Mouse (Mus musculus): ENCODE data around the gene Bri3bp. TPM values are rescaled to one million over a fixed set of nuclear protein-coding genes. Genes with fewer than 3 reads are reported as not detected.
A peak's percentile ranks its signal among the peaks of the same experiment; 100 is the strongest.

Gene Bri3bp
- total and polyA plus RNA-seq, 2 experiments from 2014 or later: 48.4 to 83.3 TPM

DNA sequence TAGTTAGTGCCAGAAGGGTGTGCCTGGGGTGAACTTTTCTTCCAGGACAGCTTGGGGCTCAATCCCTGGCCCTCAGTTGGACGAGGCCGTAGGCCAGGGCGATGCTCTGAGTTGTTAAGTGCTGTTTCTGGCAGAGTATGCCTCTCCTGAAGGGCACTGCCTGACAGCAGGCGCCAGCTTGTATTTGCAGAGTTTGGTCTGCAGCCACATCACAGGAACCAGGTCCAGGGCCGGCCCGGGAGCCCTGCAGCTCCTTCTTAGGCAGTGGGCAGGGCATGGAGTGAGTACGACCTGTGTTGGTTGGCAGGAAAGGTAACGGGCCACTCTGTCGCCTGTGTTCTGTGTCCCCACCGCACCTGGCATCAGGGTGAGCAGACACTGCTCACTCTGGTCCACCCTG lies 49.7 kb downstream of the Bri3bp start:
- TF ChIP-seq CTCF (IDR thresholded peaks at IDR 0.05; ENCODE audit: low read depth): no peak

DNA sequence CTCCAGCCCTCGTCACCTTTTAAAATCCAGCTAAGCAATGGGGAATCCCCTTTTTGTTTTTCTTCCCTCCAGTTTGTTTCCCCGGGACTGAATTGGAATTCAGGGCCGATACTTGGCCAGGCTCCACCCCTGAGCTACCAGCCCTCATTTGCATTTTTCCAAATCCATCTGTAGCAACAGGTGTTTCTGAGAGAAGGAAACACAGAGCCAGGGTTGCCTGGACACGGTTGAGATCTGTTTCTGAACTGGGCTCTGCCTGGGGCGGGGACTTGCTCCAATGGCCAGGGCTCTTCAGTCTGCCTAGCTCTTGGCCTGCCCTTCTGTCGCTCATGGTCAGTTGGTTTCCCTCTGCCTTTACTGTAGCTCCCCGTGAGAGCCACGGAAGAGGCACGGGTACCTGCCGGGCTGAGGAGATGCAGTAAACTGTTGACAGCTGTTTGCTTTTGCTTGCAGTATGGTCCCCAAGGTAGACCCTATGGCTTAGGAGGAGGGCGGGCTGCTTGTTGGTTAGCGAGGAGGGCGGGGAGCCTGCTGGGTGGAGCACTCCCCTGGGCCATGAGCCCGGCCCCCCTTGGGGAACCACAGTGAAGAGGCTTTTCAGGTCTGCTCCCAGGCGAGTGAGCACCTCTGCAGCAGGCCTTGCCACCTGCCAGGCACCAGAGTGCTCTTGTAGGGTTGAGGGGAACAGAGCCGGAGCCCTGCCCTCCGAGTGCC lies 51.2 kb downstream of the Bri3bp start:
- Histone ChIP-seq H3K27me3 (ENCODE audit: insufficient read depth, low read length) (no peaks in the 10 kb centered on the region), H3K4me1 (ENCODE audit: insufficient read depth) (no peaks in the 10 kb centered on the region), H3K9me3 (ENCODE audit: low read length) (no peaks in the 10 kb centered on the region), H3K36me3 (ENCODE audit: insufficient read depth) (peaks cover 52% of the 10 kb centered on the region), H3K4me2 (ENCODE audit: low read depth) (no peak overlapping the region), H3K4me3 (ENCODE audit: low read depth, low read length) (no peak overlapping the region), H3K27ac (ENCODE audit: low read depth, low read length) (no peak overlapping the region), H3K9ac (no peak overlapping the region)
- TF ChIP-seq CTCF (IDR thresholded peaks at IDR 0.05; ENCODE audit: low read depth): no peak
- ATAC-seq (no peak), DNase-seq (no peak)
- 59% methylated on average over 17 of the region's 17 CpGs for WGBS

More for the DNA sequence above, 49.7 kb downstream of the Bri3bp start:
- Histone ChIP-seq H3K36me3 (ENCODE audit: insufficient read depth) (peaks cover 59% of the 10 kb centered on the region), H3K4me2 (ENCODE audit: low read depth) (no peak overlapping the region), H3K27ac (ENCODE audit: low read depth, low read length) (no peak overlapping the region), H3K4me1 (ENCODE audit: insufficient read depth) (no peaks in the 10 kb centered on the region), H3K27me3 (ENCODE audit: insufficient read depth, low read length) (no peaks in the 10 kb centered on the region), H3K4me3 (ENCODE audit: low read depth, low read length) (no peak overlapping the region), H3K9me3 (ENCODE audit: low read length) (no peaks in the 10 kb centered on the region), H3K9ac (no peak overlapping the region)
- DNase-seq (no peak), ATAC-seq (peak; percentile 36; the same call in 1 of the 2 replicates)
- WGBS: 85% methylated on average over 10 of the region's 10 CpGs

DNA sequence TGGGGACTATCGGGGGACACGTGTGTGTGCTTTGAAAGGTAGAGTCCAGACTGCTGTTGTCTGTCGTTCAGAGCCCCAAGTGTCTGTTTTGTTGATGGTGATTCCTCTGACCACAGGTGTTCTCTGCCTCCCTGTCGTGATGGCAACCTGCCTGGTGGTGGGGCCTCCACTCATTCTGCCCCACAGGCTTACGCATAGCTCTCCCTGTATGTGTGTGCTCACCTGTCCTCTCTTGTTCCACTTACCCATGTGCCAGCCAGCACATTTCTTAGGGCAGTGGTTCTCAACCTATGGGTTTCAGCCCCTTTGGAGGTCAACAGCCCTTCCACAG lies 51.7 kb downstream of the Bri3bp start:
- Histone ChIP-seq H3K9me3 (ENCODE audit: low read length) (no peaks in the 10 kb centered on the region), H3K27ac (ENCODE audit: low read depth, low read length) (no peak overlapping the region), H3K4me3 (ENCODE audit: low read depth, low read length) (no peak overlapping the region), H3K36me3 (ENCODE audit: insufficient read depth) (peaks cover 52% of the 10 kb centered on the region), H3K9ac (no peak overlapping the region), H3K27me3 (ENCODE audit: insufficient read depth, low read length) (no peaks in the 10 kb centered on the region), H3K4me1 (ENCODE audit: insufficient read depth) (no peaks in the 10 kb centered on the region), H3K4me2 (ENCODE audit: low read depth) (no peak overlapping the region)
- no peak for DNase-seq
- TF ChIP-seq CTCF (IDR thresholded peaks at IDR 0.05; ENCODE audit: low read depth): no peak
- ATAC-seq: no peak
- WGBS: 68% methylated on average over 5 of the region's 5 CpGs

DNA sequence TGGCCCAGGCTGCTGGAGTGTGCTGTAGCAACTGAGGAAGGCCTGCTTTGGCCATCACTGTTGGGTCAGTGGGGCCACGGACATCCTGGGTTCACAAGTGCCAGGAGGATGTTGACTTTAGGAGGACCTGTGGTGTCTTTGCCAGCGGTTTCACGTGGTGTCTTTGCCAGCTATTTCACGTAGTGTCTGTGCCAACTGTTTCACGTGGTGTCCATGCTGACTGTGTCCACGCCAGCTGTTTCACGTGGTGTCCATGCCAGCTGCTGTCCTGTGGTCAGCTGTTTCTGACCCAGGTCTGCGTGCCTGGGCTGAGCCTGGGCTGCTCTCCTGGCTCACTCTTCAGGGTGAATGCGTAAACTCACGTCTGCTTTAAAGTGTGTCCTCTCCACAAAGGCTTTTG lies 54.3 kb downstream of the Bri3bp start:
- WGBS: 92% methylated on average over 10 of the region's 10 CpGs

DNA sequence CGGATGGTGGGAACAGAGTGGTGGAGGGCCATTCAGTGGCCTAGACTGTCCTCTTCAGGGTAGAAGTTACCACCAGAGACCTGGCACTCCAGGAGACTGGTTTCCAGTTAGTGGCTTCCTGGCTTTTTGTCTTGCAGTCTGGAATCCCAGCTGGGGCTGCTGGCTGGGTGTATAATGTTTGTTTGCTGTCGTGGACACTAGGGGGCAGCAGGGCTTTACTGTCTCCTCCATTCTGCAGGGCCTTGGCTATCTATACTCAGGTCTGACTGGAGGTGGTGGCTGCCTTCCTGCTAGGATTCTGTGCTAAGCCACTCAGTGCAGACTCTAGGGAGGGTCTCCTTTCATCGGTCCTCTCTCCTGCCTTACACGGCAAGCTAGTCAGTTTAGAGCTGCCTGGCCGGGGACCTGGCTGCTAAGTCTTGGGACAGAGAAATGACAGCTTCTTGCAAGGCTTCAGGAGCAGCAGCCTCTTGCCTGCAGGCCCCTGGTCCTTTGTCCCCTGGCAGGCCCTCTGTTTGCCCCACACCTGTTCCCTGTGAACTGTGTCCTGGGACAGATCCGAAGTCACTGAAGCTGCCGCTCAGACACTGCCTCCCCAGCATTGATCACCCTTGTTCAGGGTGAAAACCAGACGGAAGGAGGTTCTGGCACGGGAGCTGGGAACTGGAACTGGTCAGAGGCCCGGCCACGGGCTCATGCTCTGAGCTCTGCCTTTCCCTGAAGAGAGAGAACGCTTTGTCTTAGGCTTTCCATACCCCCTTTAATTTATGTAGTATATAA lies 56.6 kb downstream of the Bri3bp start:
- H3K9ac ChIP-seq: no peak overlapping the region
- peak; percentile 75 for TF ChIP-seq CTCF (IDR thresholded peaks at IDR 0.05; ENCODE audit: low read depth)
- no peaks in the 10 kb centered on the region for H3K4me1 ChIP-seq (ENCODE audit: insufficient read depth)
- no peak overlapping the region for H3K4me3 ChIP-seq (ENCODE audit: low read depth, low read length)
- no peaks in the 10 kb centered on the region for H3K27me3 ChIP-seq (ENCODE audit: insufficient read depth, low read length)
- DNase-seq (peak; percentile 77), ATAC-seq (peak; percentile 82)
- no peaks in the 10 kb centered on the region for H3K9me3 ChIP-seq (ENCODE audit: low read length)
- peaks cover 44% of the 10 kb centered on the region for H3K36me3 ChIP-seq (ENCODE audit: insufficient read depth)
- no peak overlapping the region for H3K27ac ChIP-seq (ENCODE audit: low read depth, low read length)
- no peak overlapping the region for H3K4me2 ChIP-seq (ENCODE audit: low read depth)
- 69% methylated on average over 12 of the region's 12 CpGs for WGBS

More for the DNA sequence above, 54.3 kb downstream of the Bri3bp start:
- ATAC-seq: no peak
- no peaks in the 10 kb centered on the region for H3K9me3 ChIP-seq (ENCODE audit: low read length)
- H3K4me3 ChIP-seq (ENCODE audit: low read depth, low read length): no peak overlapping the region
- peaks cover 54% of the 10 kb centered on the region for H3K36me3 ChIP-seq (ENCODE audit: insufficient read depth)
- no peak overlapping the region for H3K9ac ChIP-seq
- no peak for DNase-seq
- TF ChIP-seq CTCF (IDR thresholded peaks at IDR 0.05; ENCODE audit: low read depth): no peak
- no peaks in the 10 kb centered on the region for H3K4me1 ChIP-seq (ENCODE audit: insufficient read depth)
- H3K27me3 ChIP-seq (ENCODE audit: insufficient read depth, low read length): no peaks in the 10 kb centered on the region
- no peak overlapping the region for H3K4me2 ChIP-seq (ENCODE audit: low read depth)
- no peak overlapping the region for H3K27ac ChIP-seq (ENCODE audit: low read depth, low read length)

DNA sequence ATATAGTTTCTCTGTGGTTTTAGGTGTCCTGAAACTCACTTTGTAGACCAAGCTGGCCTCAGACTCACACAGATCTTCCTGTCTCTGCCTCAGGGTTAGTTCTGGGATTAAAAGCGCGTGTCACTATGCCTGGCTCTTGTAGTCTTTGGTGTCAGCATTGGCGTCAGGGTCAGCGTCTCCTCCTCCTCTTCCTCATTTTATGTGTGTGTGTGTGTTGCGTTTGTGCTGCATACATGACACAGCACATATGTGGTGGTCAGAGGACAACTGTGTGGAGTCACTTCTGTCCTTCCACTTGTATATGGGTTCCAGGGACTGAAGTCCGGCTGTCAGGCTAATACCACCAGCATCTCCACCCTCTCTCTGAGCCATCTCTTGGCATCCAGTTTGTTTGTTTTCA lies 60.1 kb downstream of the Bri3bp start:
- Histone ChIP-seq H3K36me3 (ENCODE audit: insufficient read depth) (peaks cover 41% of the 10 kb centered on the region), H3K9me3 (ENCODE audit: low read length) (no peaks in the 10 kb centered on the region), H3K4me1 (ENCODE audit: insufficient read depth) (no peaks in the 10 kb centered on the region), H3K27me3 (ENCODE audit: insufficient read depth, low read length) (no peaks in the 10 kb centered on the region), H3K4me3 (ENCODE audit: low read depth, low read length) (no peak overlapping the region), H3K4me2 (ENCODE audit: low read depth) (no peak overlapping the region), H3K9ac (no peak overlapping the region), H3K27ac (ENCODE audit: low read depth, low read length) (no peak overlapping the region)
- 91% methylated on average over 6 of the region's 6 CpGs for WGBS
- ATAC-seq (no peak), DNase-seq (no peak)
- TF ChIP-seq CTCF (IDR thresholded peaks at IDR 0.05; ENCODE audit: low read depth): no peak

DNA sequence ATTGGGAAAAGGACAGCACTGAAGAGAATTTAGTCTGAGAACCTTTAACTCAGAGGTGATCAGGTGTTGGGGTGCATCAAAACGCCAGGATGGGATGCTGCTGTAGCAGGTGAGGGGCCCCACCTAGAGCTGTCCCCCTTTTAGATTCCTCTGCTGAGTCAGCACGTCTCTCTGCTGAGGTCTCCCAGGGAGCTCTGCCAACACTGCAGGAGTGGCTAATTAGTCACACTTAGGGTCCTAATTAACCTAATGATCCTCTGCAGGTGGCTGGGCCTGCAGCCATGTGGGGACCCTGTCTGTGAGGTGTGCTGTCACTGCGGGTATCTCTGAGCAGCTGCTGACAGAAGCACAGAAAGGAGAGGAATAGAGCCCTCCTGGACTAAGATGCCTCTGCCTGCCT lies 60.8 kb downstream of the Bri3bp start:
- Histone ChIP-seq H3K4me3 (ENCODE audit: low read depth, low read length) (no peak overlapping the region), H3K36me3 (ENCODE audit: insufficient read depth) (peaks cover 45% of the 10 kb centered on the region), H3K4me1 (ENCODE audit: insufficient read depth) (no peaks in the 10 kb centered on the region), H3K27ac (ENCODE audit: low read depth, low read length) (no peak overlapping the region), H3K9ac (no peak overlapping the region), H3K9me3 (ENCODE audit: low read length) (no peaks in the 10 kb centered on the region), H3K4me2 (ENCODE audit: low read depth) (no peak overlapping the region), H3K27me3 (ENCODE audit: insufficient read depth, low read length) (no peaks in the 10 kb centered on the region)
- no peak for DNase-seq
- TF ChIP-seq CTCF (IDR thresholded peaks at IDR 0.05; ENCODE audit: low read depth): no peak
- WGBS: 18% methylated on average over 3 of the region's 3 CpGs
- ATAC-seq: no peak
